Mouse (Mus musculus) CH12.LX (cell line): ENCODE data around the gene Gzma.

Source experiments
- CTCF ChIP-seq, 2 experiments: IDR thresholded peaks in 1 of 2; conservative IDR thresholded peaks in 1 of 2; 2 replicates each; pipeline ENCODE4 v1.5.1; 2011 to 2012; ENCODE audit warnings: low read depth in 2 of 2, low read length in 2 of 2, improper control_type of control experiment in 1 of 2, inconsistent platforms in 1 of 2, mild to moderate bottlenecking in 1 of 2, moderate library complexity in 1 of 2
- ELF1 ChIP-seq: IDR thresholded peaks from 2 replicates; pipeline ENCODE4 v1.6.1; 2014; ENCODE audit warnings: low read depth, mild to moderate bottlenecking, inconsistent platforms, low read length, improper control_type of control experiment
- EP300 ChIP-seq: IDR thresholded peaks from 2 replicates; pipeline ENCODE4 v1.6.1; 2011; ENCODE audit warnings: low read length, improper control_type of control experiment
- HCFC1 ChIP-seq: IDR thresholded peaks from 2 replicates; pipeline ENCODE4 v1.6.1; 2012; ENCODE audit warnings: low read depth, mild to moderate bottlenecking, inconsistent platforms, low read length, improper control_type of control experiment
- JUND ChIP-seq: conservative IDR thresholded peaks from 2 replicates; pipeline ENCODE4 v1.6.1; 2011; ENCODE audit warnings: low read depth, low read length, improper control_type of control experiment
- MAFK ChIP-seq: IDR thresholded peaks from 2 replicates; pipeline ENCODE4 v1.6.1; 2011; ENCODE audit warnings: low read length, improper control_type of control experiment; ENCODE audit not compliant: insufficient replicate concordance
- MAZ ChIP-seq: IDR thresholded peaks from 2 replicates; pipeline ENCODE4 v1.6.1; 2012; ENCODE audit warnings: low read depth, mild to moderate bottlenecking, inconsistent platforms, low read length, improper control_type of control experiment, moderate library complexity
- MXI1 ChIP-seq: IDR thresholded peaks from 2 replicates; pipeline ENCODE4 v1.6.1; 2011; ENCODE audit warnings: mild to moderate bottlenecking, low read depth, low read length, improper control_type of control experiment
- MYC ChIP-seq: IDR thresholded peaks from 2 replicates; pipeline ENCODE4 v1.6.1; 2011; ENCODE audit warnings: low read depth, mild to moderate bottlenecking, improper control_type of control experiment, low read length
- POLR2A ChIP-seq: IDR thresholded peaks from 2 replicates; pipeline ENCODE4 v1.6.1; 2011; ENCODE audit warnings: low read depth, mild to moderate bottlenecking, improper control_type of control experiment, low read length
- POLR2AphosphoS2 ChIP-seq: IDR thresholded peaks from 2 replicates; pipeline ENCODE4 v1.6.1; 2011; ENCODE audit warnings: low read depth, low read length, improper control_type of control experiment
- TCF12 ChIP-seq: IDR thresholded peaks from 2 replicates; pipeline ENCODE4 v1.6.1; 2014; ENCODE audit warnings: low read depth, mild to moderate bottlenecking, inconsistent platforms, low read length, improper control_type of control experiment
- ZNF384 ChIP-seq: IDR thresholded peaks from 2 replicates; pipeline ENCODE4 v1.6.1; 2012; ENCODE audit warnings: low read depth, low read length, improper control_type of control experiment, inconsistent platforms

GRCm38 (mm10) chr13:113101804-113102203, 1.0 kb upstream of the Gzma start:
- TF ChIP-seq POLR2A (no peak), ZNF384 (no peak), MAZ (no peak), CTCF (conservative IDR thresholded peaks at IDR 0.05 in 1 of 2, IDR thresholded peaks at IDR 0.05 in 1 of 2; ENCODE audit: low read depth in 2 of 2, low read length in 2 of 2) (no peak), EP300 (no peak), HCFC1 (no peak), MXI1 (no peak), ELF1 (no peak), POLR2AphosphoS2 (no peak), MAFK (no peak), MYC (no peak), TCF12 (no peak), JUND (no peak)
